Mouse (Mus musculus) hindbrain, embryonic 15.5 days (tissue): ENCODE results near the gene Gm42417. TPM values are rescaled to one million over a fixed set of nuclear protein-coding genes. Genes with fewer than 3 reads are reported as not detected.

Source experiments
- ATAC-seq: fragments of 200-750 bp; cut with Nextera tagmentation; 2 replicates; pipeline ENCODE4 v1.8.0; 2017; ENCODE audit warnings: low read depth, moderate number of reproducible peaks, moderate TSS enrichment; ENCODE audit not compliant: low FRiP score
- H3K27ac ChIP-seq: fragments of 300-500 bp; sonication (generic); replicated peaks from 2 replicates; pipeline ENCODE4 v1.5.1; 2015; ENCODE audit warnings: mild to moderate bottlenecking, inconsistent platforms
- H3K27me3 ChIP-seq: fragments of 300-500 bp; sonication (generic); 2 replicates; pipeline ENCODE4 v1.6.1; 2015; ENCODE audit warnings: control low read depth, inconsistent platforms
- H3K36me3 ChIP-seq: fragments of 300-500 bp; sonication (generic); 2 replicates; pipeline ENCODE4 v1.6.1; 2015; ENCODE audit warnings: control low read depth, inconsistent platforms
- H3K4me1 ChIP-seq: fragments of 300-500 bp; sonication (generic); replicated peaks from 2 replicates; pipeline ENCODE4 v1.6.1; 2015; ENCODE audit warnings: control low read depth, inconsistent platforms
- H3K4me2 ChIP-seq: fragments of 300-500 bp; sonication (generic); 2 replicates; pipeline ENCODE4 v1.6.1; 2015; ENCODE audit warnings: moderate library complexity, mild to moderate bottlenecking, inconsistent platforms
- H3K4me3 ChIP-seq: fragments of 300-500 bp; sonication (generic); 2 replicates; pipeline ENCODE4 v1.5.1; 2015; ENCODE audit warnings: mild to moderate bottlenecking, inconsistent platforms
- H3K9ac ChIP-seq: fragments of 300-500 bp; sonication (generic); 2 replicates; pipeline ENCODE4 v1.6.1; 2015; ENCODE audit warnings: inconsistent platforms
- H3K9me3 ChIP-seq: fragments of 300-500 bp; sonication (generic); 2 replicates; pipeline ENCODE4 v1.6.1; 2016; ENCODE audit warnings: control low read depth, inconsistent platforms
- WGBS: fragments of 180-500 bp; shearing (Covaris S2); methylation state at CpG from one replicate; pipeline ENCODE4 v1.1.7; 2015; 5-methylcytosine and 5-hydroxymethylcytosine counted together
- polyA plus RNA-seq: library from polyadenylated mRNA; unstranded; fragments of >200 nt; fragmentation: Nextera tagmentation; extraction: Ambion mirVana; gene quantifications from 2 replicates; pipeline ENCODE4 v1.2.1, GENCODE M21; 2015

The Gm42417 gene
- polyA plus RNA-seq, 1 experiment from 2014 or later: 0.62 TPM

- no peak overlapping the region for H3K4me2 ChIP-seq
- H3K9me3 ChIP-seq: no peaks in the 10 kb centered on the region
- no peak overlapping the region for H3K4me3 ChIP-seq
- H3K9ac ChIP-seq: no peak overlapping the region
- no peaks in the 10 kb centered on the region for H3K27me3 ChIP-seq
- peaks cover 10% of the 10 kb centered on the region for H3K4me1 ChIP-seq
- H3K27ac ChIP-seq: no peak overlapping the region
- no peak for ATAC-seq
- H3K36me3 ChIP-seq: no peaks in the 10 kb centered on the region
- WGBS: 88% methylated on average over 8 of the region's 8 CpGs
These were observed 34.3 kb upstream of the Gm42417 start for GRCm38 (mm10) chr1:36573524-36573923.

GRCm38 (mm10) chr1:36572709-36573108 is 33.5 kb upstream of the Gm42417 start:
- Histone ChIP-seq H3K27ac (no peak overlapping the region), H3K4me2 (no peak overlapping the region), H3K36me3 (no peaks in the 10 kb centered on the region), H3K9me3 (no peaks in the 10 kb centered on the region), H3K9ac (no peak overlapping the region), H3K4me3 (no peak overlapping the region), H3K4me1 (peaks cover 18% of the 10 kb centered on the region), H3K27me3 (no peaks in the 10 kb centered on the region)
- ATAC-seq: no peak
- WGBS: 59% methylated on average over 1 of the region's 1 CpGs

GRCm38 (mm10) chr1:36572140-36572700 is 33.0 kb upstream of the Gm42417 start:
- H3K27me3 ChIP-seq: no peaks in the 10 kb centered on the region
- no peak overlapping the region for H3K27ac ChIP-seq
- no peak overlapping the region for H3K4me3 ChIP-seq
- 62% methylated on average over 2 of the region's 2 CpGs for WGBS
- no peaks in the 10 kb centered on the region for H3K9me3 ChIP-seq
- no peak overlapping the region for H3K4me2 ChIP-seq
- H3K9ac ChIP-seq: no peak overlapping the region
- H3K4me1 ChIP-seq: peaks cover 18% of the 10 kb centered on the region
- no peaks in the 10 kb centered on the region for H3K36me3 ChIP-seq
- no peak for ATAC-seq

GRCm38 (mm10) chr1:36571627-36572026 is 32.4 kb upstream of the Gm42417 start:
- Histone ChIP-seq H3K9me3 (no peaks in the 10 kb centered on the region), H3K4me1 (peaks cover 18% of the 10 kb centered on the region), H3K27ac (no peak overlapping the region), H3K4me2 (no peak overlapping the region), H3K27me3 (no peaks in the 10 kb centered on the region), H3K4me3 (no peak overlapping the region), H3K36me3 (no peaks in the 10 kb centered on the region), H3K9ac (no peak overlapping the region)
- WGBS: 58% methylated on average over 6 of the region's 6 CpGs
- no peak for ATAC-seq

GRCm38 (mm10) chr1:36570320-36570719 is 31.1 kb upstream of the Gm42417 start:
- Histone ChIP-seq H3K4me1 (peaks cover 18% of the 10 kb centered on the region), H3K36me3 (no peaks in the 10 kb centered on the region), H3K27ac (no peak overlapping the region), H3K4me3 (no peak overlapping the region), H3K4me2 (no peak overlapping the region), H3K27me3 (no peaks in the 10 kb centered on the region), H3K9ac (no peak overlapping the region), H3K9me3 (no peaks in the 10 kb centered on the region)
- WGBS: 90% methylated on average over 5 of the region's 5 CpGs
- ATAC-seq: no peak

- H3K4me2 ChIP-seq: no peak overlapping the region
- H3K4me1 ChIP-seq: peaks cover 18% of the 10 kb centered on the region
- H3K4me3 ChIP-seq: no peak overlapping the region
- WGBS: 42% methylated on average over 7 of the region's 7 CpGs
- H3K9ac ChIP-seq: no peak overlapping the region
- no peaks in the 10 kb centered on the region for H3K9me3 ChIP-seq
- H3K27me3 ChIP-seq: no peaks in the 10 kb centered on the region
- no peak for ATAC-seq
- H3K27ac ChIP-seq: no peak overlapping the region
- no peaks in the 10 kb centered on the region for H3K36me3 ChIP-seq
These were observed 30.6 kb upstream of the Gm42417 start for GRCm38 (mm10) chr1:36569694-36570276.

- no peaks in the 10 kb centered on the region for H3K27me3 ChIP-seq
- peaks cover 9% of the 10 kb centered on the region for H3K4me1 ChIP-seq
- WGBS: 77% methylated on average over 4 of the region's 4 CpGs
- no peak overlapping the region for H3K9ac ChIP-seq
- no peak overlapping the region for H3K27ac ChIP-seq
- H3K4me3 ChIP-seq: no peak overlapping the region
- no peak overlapping the region for H3K4me2 ChIP-seq
- no peak for ATAC-seq
- no peaks in the 10 kb centered on the region for H3K36me3 ChIP-seq
- H3K9me3 ChIP-seq: no peaks in the 10 kb centered on the region
These were observed 29.5 kb upstream of the Gm42417 start for GRCm38 (mm10) chr1:36568776-36569175.

- H3K9me3 ChIP-seq: no peaks in the 10 kb centered on the region
- no peak for ATAC-seq
- 37% methylated on average over 21 of the region's 21 CpGs for WGBS
- no peak overlapping the region for H3K9ac ChIP-seq
- no peak overlapping the region for H3K4me3 ChIP-seq
- H3K27ac ChIP-seq: no peak overlapping the region
- no peaks in the 10 kb centered on the region for H3K27me3 ChIP-seq
- peaks cover 9% of the 10 kb centered on the region for H3K4me1 ChIP-seq
- H3K4me2 ChIP-seq: no peak overlapping the region
- no peaks in the 10 kb centered on the region for H3K36me3 ChIP-seq
These were observed 28.8 kb upstream of the Gm42417 start for GRCm38 (mm10) chr1:36567818-36568603.

- Histone ChIP-seq H3K4me1 (peaks cover 9% of the 10 kb centered on the region), H3K4me3 (no peak overlapping the region), H3K36me3 (no peaks in the 10 kb centered on the region), H3K9ac (no peak overlapping the region), H3K4me2 (no peak overlapping the region), H3K27me3 (no peaks in the 10 kb centered on the region), H3K9me3 (no peaks in the 10 kb centered on the region), H3K27ac (no peak overlapping the region)
- no peak for ATAC-seq
- 8% methylated on average over 2 of the region's 2 CpGs for WGBS
These were observed 27.2 kb upstream of the Gm42417 start for GRCm38 (mm10) chr1:36566425-36566824.

GRCm38 (mm10) chr1:36564101-36564500 is 24.9 kb upstream of the Gm42417 start:
- 80% methylated on average over 6 of the region's 6 CpGs for WGBS
- Histone ChIP-seq H3K4me2 (no peak overlapping the region), H3K27me3 (no peaks in the 10 kb centered on the region), H3K4me3 (no peak overlapping the region), H3K9me3 (no peaks in the 10 kb centered on the region), H3K4me1 (peaks cover 11% of the 10 kb centered on the region), H3K9ac (no peak overlapping the region), H3K36me3 (no peaks in the 10 kb centered on the region), H3K27ac (no peak overlapping the region)
- ATAC-seq: no peak

GRCm38 (mm10) chr1:36563632-36564031 is 24.4 kb upstream of the Gm42417 start:
- 64% methylated on average over 4 of the region's 4 CpGs for WGBS

GRCm38 (mm10) chr1:36563197-36563596 is 24.0 kb upstream of the Gm42417 start:
- no peak overlapping the region for H3K27ac ChIP-seq
- H3K4me1 ChIP-seq: peaks cover 15% of the 10 kb centered on the region
- no peak overlapping the region for H3K4me3 ChIP-seq
- no peaks in the 10 kb centered on the region for H3K36me3 ChIP-seq
- H3K4me2 ChIP-seq: no peak overlapping the region
- no peaks in the 10 kb centered on the region for H3K9me3 ChIP-seq
- ATAC-seq: no peak
- no peak overlapping the region for H3K9ac ChIP-seq
- 80% methylated on average over 2 of the region's 2 CpGs for WGBS
- no peaks in the 10 kb centered on the region for H3K27me3 ChIP-seq

More at GRCm38 (mm10) chr1:36563632-36564031, 24.4 kb upstream of the Gm42417 start:
- no peak for ATAC-seq
- H3K4me3 ChIP-seq: no peak overlapping the region
- no peaks in the 10 kb centered on the region for H3K36me3 ChIP-seq
- H3K4me1 ChIP-seq: peaks cover 15% of the 10 kb centered on the region
- no peaks in the 10 kb centered on the region for H3K9me3 ChIP-seq
- no peak overlapping the region for H3K9ac ChIP-seq
- H3K4me2 ChIP-seq: no peak overlapping the region
- H3K27me3 ChIP-seq: no peaks in the 10 kb centered on the region
- H3K27ac ChIP-seq: no peak overlapping the region
